Mouse (Mus musculus): ENCODE data around the gene Hunk.

Hunk gene

DNA sequence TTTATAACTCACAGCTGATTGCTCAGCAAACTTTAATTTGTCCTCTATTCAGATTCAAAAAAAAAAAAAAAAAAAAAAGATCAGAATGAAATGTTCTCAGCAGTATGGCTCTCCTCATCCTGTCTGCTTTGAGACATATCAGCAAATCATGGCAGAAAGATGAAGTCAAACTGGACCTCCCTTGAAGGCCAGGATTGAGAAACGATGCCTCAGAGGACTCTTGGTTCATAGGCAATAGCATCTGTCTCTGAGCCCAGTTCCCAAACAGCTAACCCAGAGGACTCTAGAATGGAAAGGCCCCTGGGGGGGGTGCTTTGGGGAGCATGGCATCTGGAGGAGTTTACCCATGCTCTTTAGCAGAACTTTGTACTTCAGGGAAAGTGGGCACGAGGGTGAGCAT lies 119.9 kb downstream of the Hunk start:
- DNase-seq (ENCODE audit: low read depth), result no peak

DNA sequence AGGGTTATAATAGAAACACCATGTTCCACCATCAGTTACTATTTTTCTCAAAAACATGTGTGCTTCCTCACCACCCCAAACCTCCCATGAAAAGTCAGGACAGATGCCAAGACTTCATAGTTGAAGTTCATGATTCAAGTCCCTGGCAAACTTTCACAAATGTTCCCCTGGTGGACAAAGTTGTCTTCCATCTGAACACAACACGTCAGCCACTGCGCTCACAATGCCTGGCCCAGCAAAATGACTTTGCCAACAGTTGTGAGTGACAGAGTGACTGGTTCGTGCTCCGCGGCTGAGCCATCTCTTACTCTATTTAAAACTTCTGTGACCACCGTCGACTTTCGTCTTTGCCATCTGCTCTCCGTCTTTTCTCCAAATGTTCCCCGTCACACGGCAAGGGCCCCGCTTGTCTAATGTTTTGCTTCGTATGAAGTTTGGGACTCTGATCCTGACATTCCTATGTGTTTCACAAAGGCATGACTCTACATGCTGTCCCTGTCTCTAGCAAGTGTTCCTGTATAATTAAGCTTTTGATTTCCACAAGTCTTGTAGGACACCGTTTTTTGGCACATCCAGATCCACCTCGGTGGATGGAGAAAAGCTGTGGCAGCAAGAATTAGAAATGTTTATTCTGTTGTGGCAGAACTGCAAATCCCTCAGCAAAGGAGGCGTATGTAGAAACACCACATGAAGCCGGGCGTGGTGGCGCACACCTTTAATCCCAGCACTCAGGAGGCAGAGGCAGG lies 125.9 kb downstream of the Hunk start:
- no peak for DNase-seq (ENCODE audit: low read depth)

DNA sequence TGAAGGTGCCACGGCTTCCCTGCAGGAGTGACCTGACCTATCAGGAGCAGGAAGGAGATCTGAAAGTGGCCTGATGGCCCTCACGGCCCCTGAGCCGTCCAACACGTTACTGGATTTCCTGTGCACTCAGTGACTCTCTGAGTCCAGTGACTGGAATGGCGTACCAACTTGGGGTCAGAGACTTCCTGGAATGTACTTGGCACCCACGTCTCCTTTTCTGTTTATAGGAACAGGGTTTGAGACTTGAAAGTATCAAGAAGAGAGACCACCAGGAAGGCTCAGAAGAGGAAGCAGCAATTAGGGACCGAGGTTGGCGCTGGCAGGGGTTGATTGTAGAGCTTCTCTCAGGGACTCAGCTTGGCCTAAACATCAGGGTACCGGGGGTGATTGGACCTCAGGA lies 131.2 kb downstream of the Hunk start:
- no peak for DNase-seq (ENCODE audit: low read depth)

DNA sequence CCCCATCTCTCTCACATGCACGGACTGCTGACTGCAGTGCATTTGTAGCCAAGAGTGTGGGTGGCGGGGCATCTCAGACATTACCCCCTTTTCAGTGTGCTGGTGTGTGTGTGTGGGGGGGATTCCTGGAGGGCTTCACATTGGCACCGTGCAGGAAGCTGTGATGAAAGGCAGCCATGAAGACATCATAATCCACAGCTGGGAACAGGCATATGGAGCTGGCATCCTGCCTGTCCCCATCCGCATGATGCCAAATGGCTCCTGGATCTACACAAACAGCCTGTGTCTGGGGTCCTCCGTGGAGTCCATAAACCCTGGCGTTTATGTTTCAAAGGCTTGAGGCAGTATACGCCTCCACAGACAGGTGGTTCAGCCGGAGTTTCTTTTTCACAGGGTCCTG lies 132.4 kb downstream of the Hunk start:
- no peak for DNase-seq (ENCODE audit: low read depth)

DNA sequence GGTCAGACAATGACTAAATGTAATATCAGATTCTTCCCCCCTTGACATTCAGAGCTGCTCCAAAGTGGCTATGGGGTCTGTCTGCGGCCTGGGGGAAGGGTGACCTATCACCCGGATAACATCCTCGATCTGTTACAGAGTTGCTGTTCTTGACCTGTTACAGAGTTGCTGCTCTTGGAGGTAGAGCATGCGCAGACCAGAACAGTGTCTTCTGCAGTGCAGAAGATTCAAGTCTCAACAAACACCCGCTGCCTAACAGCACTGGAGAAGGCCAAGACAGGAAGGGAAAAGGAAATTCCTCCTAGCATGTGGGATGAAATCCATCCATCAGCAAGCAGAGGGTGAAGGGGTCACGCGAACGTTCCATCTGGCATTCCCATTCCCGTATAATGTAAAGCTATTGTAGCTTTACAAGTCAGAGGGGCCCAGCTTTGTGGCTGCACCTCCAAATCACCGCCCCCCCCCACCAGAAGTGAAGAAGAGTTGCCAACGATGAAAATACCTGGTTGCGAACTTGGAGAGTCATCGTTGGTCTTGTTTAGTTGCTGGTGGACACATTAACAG lies 133.0 kb downstream of the Hunk start:
- DNase-seq (ENCODE audit: low read depth), result no peak

DNA sequence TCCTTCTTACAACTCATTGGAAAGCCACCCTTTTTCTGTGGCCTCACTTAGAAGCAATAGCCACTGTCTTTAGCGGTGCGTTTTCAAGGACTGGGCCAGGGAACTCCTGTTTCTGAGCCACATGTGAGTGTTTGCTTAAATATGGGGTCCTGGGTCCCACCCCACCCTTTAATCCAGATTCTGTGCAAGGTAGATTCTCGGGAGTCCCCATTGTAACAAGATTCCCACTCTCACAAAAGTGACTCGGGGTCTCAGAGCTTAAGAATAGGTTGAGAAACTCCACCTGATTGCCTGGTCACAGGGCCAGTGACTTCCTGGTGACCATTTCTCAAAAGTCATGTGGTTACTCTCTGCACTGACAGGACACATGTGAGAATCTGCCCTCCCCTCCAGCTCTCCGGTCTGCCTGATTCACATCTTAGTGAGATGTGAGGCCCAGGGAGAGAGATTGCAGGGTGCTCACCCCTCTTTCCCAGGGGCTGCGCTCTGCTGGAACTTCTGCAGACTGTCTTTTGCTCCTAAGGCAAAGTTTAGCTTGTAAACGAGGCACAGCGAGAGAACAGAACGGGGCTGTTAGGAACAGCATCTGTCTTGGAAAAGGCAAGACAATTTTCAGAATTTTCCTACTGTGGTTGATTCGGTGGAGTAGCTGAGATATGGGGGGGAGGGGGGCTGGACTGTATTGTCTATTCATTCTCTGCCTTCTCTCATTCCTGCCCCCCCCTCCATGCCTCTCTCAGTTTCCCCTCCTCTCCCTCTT lies 135.6 kb downstream of the Hunk start:
- no peak for DNase-seq (ENCODE audit: low read depth)

DNA sequence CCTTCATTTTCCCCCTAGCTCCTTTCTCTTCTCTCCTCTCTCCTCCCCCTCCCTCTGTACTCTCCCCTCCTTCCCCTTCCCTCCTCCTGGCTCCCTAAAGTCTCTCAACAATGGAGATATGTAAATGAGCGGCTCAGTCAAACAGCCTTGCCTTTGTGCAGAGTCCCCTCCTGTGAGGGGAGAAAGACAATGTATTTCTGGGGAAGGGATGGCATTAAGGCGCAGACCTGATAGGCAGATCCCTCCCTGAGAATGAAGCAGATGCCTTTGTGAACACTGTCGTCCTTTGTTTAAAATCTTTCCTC lies 136.1 kb downstream of the Hunk start:
- DNase-seq (ENCODE audit: low read depth), result no peak

DNA sequence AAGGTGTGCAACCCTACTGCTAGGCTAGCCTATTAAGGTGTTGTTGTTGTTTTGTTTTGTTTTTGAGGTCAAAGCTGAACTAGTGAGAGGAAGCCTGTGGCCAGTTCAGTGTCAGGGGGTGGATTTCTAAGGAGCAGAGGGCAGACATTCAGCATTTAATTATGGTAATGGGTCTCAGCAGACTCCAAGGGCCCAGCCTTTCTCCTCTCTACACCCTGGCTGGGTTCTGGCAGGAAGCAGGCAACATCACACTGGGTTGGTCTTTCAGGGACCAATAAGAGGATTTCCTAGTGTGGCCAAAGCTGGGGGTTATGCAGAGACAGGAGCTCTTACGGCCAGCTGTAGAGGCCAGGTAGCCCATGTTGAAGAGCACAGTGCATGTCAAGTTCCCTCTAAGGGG lies 136.8 kb downstream of the Hunk start:
- DNase-seq (ENCODE audit: low read depth), result no peak

DNA sequence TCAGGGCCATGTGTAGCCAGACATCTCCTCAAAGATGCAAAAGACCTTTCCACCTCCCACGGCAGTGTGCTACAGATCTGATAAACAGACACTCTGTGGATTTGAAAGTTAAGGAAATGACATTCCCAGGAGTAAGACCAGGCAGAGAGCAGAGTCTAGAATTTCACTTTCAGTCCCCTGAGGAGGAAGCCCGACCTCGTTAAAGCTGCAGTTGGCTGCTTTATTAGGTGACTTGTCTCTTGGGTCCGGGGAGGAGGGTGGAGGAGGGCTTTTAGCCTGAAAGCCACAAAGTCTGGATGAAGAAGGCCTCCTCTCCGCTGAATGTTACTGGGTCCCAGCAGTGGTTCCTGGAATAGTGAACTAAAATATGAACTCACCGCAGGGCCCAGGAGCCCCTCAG lies 137.6 kb downstream of the Hunk start:
- no peak for DNase-seq (ENCODE audit: low read depth)

DNA sequence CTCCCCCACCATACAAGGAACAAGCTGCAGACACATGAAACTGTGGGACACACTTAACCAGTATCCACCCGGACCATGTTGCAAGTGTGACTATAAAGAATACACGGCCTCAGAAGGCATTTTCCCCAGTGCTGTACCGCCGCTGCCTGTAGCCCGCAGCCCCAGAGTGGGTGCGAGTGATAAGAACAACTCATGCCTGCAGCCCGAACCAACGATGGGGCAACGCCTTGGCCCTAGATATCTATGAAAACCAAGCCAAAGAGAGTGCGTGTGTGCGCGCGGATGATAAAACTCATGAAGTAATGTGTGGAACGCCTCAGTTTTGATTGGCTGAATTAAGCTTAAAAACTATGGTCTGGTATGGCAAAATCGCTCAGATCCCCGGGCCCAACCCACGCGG lies 138.1 kb downstream of the Hunk start:
- DNase-seq (ENCODE audit: low read depth), result no peak

DNA sequence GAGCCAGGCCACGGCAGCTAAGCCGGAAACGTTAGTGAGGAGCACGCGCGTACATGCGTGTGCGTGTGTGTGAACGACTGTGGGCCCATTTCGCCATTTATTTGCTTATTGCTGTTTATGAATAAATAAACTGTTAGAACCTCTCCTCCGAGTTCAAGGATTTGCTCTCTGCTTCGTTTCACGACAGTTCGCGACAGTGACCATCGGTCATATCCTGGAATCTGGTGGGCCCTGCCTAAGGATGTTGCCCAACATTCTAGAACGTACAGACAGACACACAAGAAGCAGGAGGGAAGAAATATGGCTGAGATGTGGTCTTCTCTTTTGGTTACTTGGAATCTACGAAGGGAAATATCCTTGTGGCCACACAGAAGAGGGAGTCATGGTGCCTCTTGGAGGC lies 138.6 kb downstream of the Hunk start:
- DNase-seq (ENCODE audit: low read depth), result no peak

DNA sequence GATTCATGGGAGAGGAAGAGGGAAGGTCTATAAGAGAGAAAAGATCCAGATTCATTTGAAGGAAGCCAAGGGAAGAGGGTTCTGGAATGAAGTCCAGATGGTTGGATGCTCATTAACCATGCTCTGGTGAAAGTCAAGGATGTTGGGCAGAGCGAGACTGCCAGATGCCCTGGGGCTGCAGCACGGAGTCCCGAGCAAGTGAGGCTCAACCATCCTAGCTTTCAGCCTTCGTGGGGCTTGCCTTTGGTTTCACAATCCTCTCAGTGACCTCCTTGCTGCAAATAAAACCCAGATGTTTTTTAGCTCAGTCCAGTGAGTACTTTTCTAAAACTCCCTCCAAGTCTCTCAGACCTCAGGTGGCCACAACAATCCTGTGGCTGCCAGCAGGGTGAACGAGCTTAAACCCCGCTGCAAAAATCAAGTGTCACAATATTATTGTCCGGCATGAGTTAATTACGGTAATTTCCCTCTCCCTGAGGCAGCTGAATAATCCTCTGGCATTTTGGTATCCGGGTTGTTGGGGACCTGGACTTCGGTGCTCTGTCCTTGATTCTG lies 147.4 kb downstream of the Hunk start:
- DNase-seq (ENCODE audit: low read depth), result no peak

DNA sequence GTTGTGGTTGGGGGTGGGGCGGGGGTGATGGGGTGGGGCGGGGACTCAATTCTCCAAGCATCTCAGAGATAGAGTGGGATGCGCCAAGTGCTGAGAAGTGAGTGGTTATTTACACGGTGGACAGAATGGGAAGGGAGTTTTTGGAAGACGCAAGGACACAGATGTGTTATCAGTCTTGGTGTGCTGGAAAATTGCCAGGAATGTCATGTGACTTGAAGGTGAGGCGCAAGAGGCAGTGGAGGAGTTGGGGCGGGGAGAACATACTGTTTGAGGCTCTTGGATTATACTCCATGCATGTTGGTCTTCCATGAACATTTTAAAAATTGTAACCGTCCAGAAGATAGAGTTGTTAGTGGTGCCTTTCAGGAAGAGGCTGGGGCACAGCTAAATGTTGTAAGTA lies 148.8 kb downstream of the Hunk start:
- no peak for DNase-seq (ENCODE audit: low read depth)

DNA sequence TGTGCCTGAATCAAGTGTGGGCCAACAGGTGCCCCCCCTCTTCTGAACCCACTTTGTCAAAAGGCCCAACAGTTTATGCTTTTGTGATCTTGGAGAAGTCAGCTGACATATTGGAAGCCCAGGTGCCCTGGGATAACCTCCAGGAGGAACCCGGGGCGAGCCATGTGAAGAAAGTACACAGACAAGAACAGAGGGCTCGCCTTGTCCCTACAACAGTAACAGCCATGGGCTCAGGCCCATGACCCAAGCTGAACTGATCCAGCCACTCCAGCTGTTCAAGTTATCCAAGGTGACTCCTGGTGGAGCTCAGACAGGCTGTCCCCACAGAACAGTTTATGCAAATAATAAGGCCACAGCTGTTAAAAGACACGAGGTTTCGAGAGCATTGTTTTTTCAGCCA lies 153.1 kb downstream of the Hunk start:
- DNase-seq (ENCODE audit: low read depth), result no peak

DNA sequence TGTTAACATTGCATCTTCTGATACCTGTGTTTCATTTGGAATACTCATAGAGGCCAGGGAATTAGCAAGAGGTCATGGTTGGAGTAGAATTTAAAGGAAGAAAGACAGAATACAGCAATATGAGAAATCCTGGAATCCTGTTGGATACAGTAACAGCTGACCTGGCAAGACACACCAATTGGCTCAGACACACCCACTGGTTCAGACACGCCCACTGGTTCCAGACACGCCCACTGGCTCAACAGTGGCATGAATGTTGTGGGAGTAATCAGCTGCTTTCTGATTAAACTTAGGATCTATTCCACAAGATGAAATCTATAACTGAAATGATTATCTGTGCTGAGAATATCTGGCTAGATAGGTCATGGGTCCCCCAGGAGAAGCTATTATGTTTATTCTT lies 155.4 kb downstream of the Hunk start:
- DNase-seq (ENCODE audit: low read depth), result no peak

DNA sequence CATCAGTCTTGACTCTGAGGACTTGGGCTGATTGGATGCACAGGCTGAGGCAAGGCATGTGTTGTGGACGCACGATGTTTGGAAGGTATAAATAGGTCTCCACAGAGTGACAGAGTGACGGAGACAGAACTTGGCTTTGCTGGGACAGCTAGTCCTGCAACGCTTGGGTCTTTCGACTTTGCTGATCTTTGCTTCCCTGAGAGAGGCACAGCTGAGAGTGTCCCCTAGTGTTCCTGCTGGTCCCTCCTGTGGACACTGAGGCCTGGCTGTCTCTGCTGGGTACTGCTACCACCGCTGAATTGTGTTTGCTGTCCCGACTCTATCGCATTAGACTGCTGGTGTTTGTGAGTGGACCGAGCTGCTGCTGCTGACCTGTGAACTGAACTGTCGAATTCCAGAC lies 156.6 kb downstream of the Hunk start:
- DNase-seq (ENCODE audit: low read depth), result no peak

DNA sequence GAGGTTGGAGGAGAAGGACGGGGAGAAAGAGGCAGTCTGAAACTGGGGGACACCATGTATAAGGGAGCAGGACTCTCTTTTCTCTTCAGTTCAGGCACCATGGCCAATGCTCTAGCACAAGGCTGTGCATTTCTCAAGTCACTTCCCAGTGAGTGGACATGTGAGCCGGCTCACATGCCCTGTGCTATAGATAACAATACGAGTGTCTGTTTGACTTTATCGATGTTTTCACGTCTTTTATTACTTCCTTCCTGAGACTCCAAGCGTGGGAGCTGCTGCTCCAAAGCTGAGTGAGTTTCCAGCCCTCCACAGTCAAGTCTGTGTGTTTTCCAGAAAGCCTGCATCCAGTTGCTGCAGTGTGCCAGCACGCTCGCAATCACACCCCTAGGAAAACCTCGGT lies 158.4 kb downstream of the Hunk start:
- DNase-seq (ENCODE audit: low read depth), result no peak

DNA sequence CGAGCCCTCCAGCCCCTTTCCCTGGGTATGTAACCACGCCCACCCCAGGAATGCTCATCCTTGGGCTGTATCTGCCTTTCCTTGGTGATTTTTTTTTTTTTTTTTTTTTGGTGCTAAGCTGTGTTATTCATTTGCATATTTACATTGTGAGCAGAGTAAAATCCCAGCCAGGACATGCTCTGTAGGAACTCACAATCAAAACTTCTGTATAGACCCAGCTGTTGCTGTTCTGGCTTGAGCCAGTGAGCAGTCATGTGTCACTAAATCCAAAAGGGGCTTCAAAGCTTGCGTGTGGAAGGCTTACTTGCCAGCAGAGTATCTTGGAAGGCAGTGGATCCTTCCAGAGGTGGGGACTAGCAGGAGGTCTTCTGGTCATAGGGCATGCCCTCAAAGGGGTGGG lies 159.7 kb downstream of the Hunk start:
- DNase-seq (ENCODE audit: low read depth), result no peak

DNA sequence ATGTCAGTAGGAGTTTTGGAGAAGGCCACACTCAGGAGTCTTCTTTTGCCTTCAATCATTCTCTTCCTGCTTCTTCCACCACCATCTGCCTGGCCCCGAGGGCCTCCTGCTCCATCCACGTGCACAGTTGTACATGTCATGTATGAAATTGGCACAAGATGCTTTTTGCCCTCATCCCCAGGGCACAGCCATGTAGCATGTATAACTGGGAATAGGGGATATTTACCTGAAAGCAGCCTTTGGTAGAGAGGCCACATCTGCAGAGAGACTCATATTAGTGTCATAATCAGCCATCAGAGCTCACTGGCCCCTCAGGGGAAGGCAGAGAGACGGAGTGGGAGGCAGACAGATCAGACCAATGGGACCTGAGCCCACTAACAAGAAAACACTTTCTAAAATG lies 160.8 kb downstream of the Hunk start:
- no peak for DNase-seq (ENCODE audit: low read depth)

DNA sequence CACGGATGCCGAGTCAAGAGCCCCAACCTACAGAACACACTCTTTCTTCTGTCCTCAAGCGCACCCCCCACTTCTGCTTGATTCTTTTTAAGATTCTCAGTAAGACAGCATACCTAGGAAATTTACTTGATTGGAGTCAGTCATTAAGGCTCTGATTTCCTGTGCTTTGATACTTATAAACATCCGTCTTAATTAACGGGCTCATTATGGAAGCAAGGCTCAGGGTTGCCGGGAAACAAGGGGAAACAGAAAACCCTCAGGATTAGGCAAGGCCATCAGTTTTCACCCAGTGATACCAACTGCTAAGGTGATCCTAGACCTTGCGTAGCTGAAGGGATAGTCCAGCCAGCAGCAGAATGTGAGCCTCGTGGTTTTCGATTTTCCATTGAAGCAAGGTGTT lies 162.2 kb downstream of the Hunk start:
- no peak for DNase-seq (ENCODE audit: low read depth)
